Mouse (Mus musculus) heart, embryonic 16.5 days (tissue): ENCODE measurements around the gene Klhl21. TPM values are rescaled to one million over a fixed set of nuclear protein-coding genes. Genes with fewer than 3 reads are reported as not detected.

Experiments
- ATAC-seq: fragments of 200-750 bp; cut with Nextera tagmentation; replicated peaks from 2 replicates; pipeline ENCODE4 v1.8.0; 2017; ENCODE audit warnings: moderate number of reproducible peaks; ENCODE audit not compliant: insufficient read depth, low FRiP score; ENCODE audit errors: extremely low read depth
- H3K27ac ChIP-seq: fragments of 300-500 bp; sonication (generic); 2 replicates; pipeline ENCODE4 v1.5.1; 2014; ENCODE audit warnings: mild to moderate bottlenecking, low read length, control low read depth, moderate library complexity
- H3K27me3 ChIP-seq: fragments of 300-500 bp; sonication (generic); 2 replicates; pipeline ENCODE4 v1.6.1; 2014; ENCODE audit warnings: low read length, mixed read lengths; ENCODE audit not compliant: control insufficient read depth, insufficient read depth
- H3K36me3 ChIP-seq: fragments of 300-500 bp; sonication (generic); 2 replicates; pipeline ENCODE4 v1.6.1; 2014; ENCODE audit not compliant: control insufficient read depth, insufficient read depth
- H3K4me1 ChIP-seq: fragments of 300-500 bp; sonication (generic); 2 replicates; pipeline ENCODE4 v1.6.1; 2014; ENCODE audit warnings: low read length, mixed read lengths; ENCODE audit not compliant: control insufficient read depth, insufficient read depth
- H3K4me2 ChIP-seq: fragments of 300-500 bp; sonication (generic); 2 replicates; pipeline ENCODE4 v1.6.1; 2014; ENCODE audit warnings: low read depth, mild to moderate bottlenecking, control low read depth, low read length
- H3K4me3 ChIP-seq: fragments of 300-500 bp; sonication (generic); 2 replicates; pipeline ENCODE4 v1.5.1; 2014; ENCODE audit warnings: mild to moderate bottlenecking, control low read depth, low read length
- H3K9ac ChIP-seq: fragments of 300-500 bp; sonication (generic); 2 replicates; pipeline ENCODE4 v1.6.1; 2014; ENCODE audit warnings: low read length, control low read depth
- H3K9me3 ChIP-seq: fragments of 300-500 bp; sonication (generic); replicated peaks from 2 replicates; pipeline ENCODE4 v1.6.1; 2016; ENCODE audit warnings: low read length; ENCODE audit not compliant: control insufficient read depth
- WGBS: fragments of 180-500 bp; shearing (Covaris S2); extraction: QIAGEN DNeasy Blood & Tissue Kit; methylation state at CpG from one replicate; pipeline ENCODE4 v1.1.7; 2014; 5-methylcytosine and 5-hydroxymethylcytosine counted together
- polyA plus RNA-seq: library from polyadenylated mRNA; unstranded; fragments of >200 nt; fragmentation: Nextera tagmentation; extraction: Ambion mirVana; gene quantifications from 2 replicates; pipeline ENCODE4 v1.2.1, GENCODE M21; 2015

Klhl21 gene
- polyA plus RNA-seq, 1 experiment from 2014 or later: 27.2 TPM

DNA sequence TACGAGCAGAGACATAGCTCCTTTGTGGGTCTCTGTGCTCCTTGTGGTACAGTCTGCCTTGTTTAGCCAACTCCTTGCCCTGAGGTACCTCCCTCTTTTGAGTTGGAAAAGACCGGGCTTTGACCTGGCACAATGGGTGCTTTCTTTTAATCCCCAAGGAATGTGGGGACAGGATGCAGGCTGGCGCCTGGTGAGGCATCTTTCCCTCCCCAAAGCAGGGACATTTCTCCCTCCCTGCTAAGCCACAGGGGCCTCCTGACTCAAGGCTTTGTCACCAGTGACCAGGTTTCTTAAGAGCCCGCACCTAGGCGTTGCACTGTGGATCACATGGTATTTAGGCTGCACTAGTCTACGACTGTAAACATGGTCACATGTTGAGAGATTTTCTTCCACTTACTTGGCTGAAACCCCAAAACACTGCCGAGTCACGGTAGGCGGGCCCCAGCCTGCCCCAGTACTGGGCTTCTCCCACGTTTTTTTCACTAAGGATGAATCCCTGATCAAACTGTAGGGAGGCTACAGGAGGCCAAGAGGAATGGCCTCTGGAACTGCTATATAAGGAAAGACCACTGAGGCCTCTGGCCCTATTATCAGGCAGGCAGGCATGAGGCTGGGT, 1.6 kb downstream of the Klhl21 start:
- no peaks in the 10 kb centered on the region for H3K9me3 ChIP-seq
- no peaks in the 10 kb centered on the region for H3K27me3 ChIP-seq
- H3K4me2 ChIP-seq: peak overlapping the region; percentile 96
- peak overlapping the region; percentile 80 for H3K4me3 ChIP-seq
- under 1% methylated on average over 10 of the region's 10 CpGs for WGBS
- H3K36me3 ChIP-seq: peaks cover 4% of the 10 kb centered on the region; the same call in 1 of the 2 replicates
- peak overlapping the region; percentile 88 for H3K9ac ChIP-seq
- peak overlapping the region; percentile 93 for H3K27ac ChIP-seq
- H3K4me1 ChIP-seq: peaks cover 43% of the 10 kb centered on the region
- peak; percentile 20 for ATAC-seq

DNA sequence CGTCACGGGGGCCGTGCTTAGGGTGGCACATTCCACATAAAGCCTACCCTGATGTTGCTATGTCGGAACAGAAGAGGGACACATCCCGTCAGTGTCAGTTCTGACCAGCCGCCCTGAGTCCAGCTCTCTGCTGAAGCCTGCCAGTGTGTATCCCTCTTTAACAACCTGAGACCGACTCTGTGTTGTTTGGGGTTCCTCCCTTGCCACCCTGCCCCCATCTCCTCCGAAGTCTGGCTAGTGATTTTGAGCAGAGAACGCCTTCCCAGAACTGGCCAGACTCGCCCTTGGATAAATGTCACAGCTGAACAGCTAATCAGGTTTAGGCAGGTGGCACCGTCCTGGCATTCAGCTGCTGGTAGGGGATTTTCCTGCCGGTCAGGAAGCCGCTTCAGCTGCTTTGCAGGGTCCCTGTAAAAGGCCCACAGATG, 2.1 kb downstream of the Klhl21 start:
- no peak for ATAC-seq
- Histone ChIP-seq H3K27ac (peak overlapping the region; percentile 93), H3K9ac (peak overlapping the region; percentile 88), H3K36me3 (peaks cover 8% of the 10 kb centered on the region), H3K9me3 (no peaks in the 10 kb centered on the region), H3K4me1 (peaks cover 43% of the 10 kb centered on the region), H3K4me2 (peak overlapping the region; percentile 96), H3K4me3 (peak overlapping the region; percentile 80), H3K27me3 (no peaks in the 10 kb centered on the region)
- 6% methylated on average over 13 of the region's 13 CpGs for WGBS

DNA sequence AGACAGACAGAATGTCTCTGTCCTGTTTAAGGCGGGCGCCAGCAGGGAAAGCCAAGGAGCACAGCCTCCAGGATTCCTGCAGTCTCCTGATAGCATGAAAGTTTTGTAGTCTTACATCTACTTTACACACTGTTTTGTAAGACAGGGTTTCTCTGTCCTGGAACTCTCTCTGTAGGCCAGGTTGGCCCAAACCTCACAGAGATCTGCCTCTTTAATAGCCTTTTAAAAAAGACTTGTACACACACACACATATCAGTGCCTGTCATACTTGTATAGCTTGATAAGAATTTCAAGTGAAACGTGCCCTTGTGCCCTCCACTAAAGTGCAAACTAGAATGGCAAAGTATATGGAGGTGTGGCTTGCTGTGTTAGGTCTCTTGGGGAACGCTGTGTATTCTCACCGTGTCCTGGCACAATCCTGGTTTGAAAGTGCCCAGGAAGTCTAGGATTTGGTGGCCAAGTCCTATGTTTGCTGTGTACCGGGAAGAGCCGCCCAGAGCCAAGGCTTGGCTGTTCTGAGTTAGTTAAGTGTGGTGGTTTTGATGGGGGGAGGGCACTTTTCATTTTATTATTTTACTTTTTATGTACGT, 2.7 kb downstream of the Klhl21 start:
- peaks cover 43% of the 10 kb centered on the region for H3K4me1 ChIP-seq

DNA sequence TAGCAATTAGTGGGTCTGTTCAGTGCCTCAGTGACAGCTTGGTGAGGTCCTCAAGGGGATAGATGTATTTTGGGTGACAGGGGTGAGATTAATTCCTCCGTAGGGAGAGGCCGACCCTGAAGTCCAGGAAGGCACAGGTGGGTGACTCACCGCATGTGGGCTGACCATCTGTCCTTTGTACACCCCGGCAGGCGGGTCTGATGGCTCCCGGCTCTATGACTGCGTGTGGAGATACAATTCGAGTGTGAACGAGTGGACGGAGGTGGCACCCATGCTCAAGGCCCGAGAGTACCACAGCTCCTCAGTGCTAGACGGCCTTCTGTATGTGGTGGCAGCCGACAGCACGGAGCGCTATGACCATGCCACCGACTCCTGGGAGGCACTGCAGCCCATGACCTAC, 3.5 kb downstream of the Klhl21 start:
- Histone ChIP-seq H3K4me3 (peak overlapping the region; percentile 80), H3K27me3 (no peaks in the 10 kb centered on the region), H3K9ac (peak overlapping the region; percentile 37), H3K9me3 (no peaks in the 10 kb centered on the region), H3K27ac (peak overlapping the region; percentile 93; the same call in 1 of the 2 replicates), H3K36me3 (peaks cover 10% of the 10 kb centered on the region), H3K4me2 (peak overlapping the region; percentile 96), H3K4me1 (peaks cover 42% of the 10 kb centered on the region)
- 74% methylated on average over 16 of the region's 16 CpGs for WGBS
- ATAC-seq: no peak

More for the DNA sequence above, 2.7 kb downstream of the Klhl21 start:
- no peaks in the 10 kb centered on the region for H3K9me3 ChIP-seq
- H3K9ac ChIP-seq: peak overlapping the region; percentile 88
- peak overlapping the region; percentile 80 for H3K4me3 ChIP-seq
- H3K27me3 ChIP-seq: no peaks in the 10 kb centered on the region
- ATAC-seq: no peak
- WGBS: 40% methylated on average over 8 of the region's 8 CpGs
- H3K4me2 ChIP-seq: peak overlapping the region; percentile 96
- peaks cover 10% of the 10 kb centered on the region for H3K36me3 ChIP-seq
- H3K27ac ChIP-seq: peak overlapping the region; percentile 93

DNA sequence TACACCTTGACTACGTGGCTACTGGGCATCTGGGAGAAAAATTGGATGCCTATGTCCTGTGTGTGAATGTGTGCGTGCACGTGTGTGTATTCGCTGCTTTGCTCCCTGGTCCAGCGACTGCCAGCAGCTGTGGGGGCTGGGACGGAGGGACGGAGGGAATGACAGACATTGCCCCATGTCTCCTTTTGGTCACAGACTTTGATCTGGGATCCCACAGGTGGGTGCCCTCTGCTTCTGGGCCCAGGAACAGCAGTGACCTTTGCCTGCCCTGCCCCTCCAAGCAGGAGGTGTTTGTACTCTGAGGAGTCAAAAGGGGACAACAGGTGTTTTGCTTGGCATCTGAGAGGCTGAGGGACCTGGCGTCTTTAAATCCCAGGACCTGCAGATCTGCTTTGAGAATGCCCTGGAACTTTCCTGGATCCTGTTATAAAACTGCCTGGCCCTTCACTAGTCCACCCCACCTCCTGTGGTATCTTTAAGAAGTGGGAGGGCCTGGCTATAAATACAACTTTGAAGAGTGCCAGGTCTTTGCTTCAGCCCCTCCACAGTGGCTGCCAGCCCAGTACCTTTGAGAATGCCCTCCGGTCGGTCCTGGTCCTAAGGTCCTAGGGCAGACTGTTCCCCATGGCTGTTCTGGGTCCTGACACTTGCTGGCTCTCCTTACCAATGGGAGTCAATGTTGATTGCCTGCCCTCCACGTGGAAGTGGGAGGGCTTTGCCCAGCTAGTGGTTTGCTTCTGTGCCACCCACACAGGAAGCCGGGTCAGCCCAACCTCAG, 4.6 kb downstream of the Klhl21 start:
- 55% methylated on average over 12 of the region's 12 CpGs for WGBS
- H3K9ac ChIP-seq: peak overlapping the region; percentile 51

DNA sequence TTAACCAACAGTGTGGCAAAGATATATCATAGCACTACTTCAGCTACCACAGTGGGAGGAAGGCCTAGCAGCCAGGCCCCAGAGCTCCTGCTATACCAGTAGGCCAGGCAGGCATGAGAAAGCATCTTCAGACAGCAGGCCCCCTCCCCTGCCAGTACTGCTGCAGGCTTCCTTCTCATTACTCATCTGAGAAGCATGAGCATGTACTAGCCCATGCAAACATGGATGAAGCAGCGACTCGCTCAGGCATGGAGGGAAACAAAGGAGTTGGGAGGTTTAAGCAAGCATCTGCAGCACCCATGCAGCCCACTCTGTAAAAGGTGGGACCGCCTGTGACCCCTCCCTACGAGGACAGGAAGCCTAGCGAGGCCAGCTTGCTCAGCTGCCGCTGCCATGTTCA, 10.5 kb downstream of the Klhl21 start:
- ATAC-seq: no peak
- Histone ChIP-seq H3K36me3 (peaks cover 49% of the 10 kb centered on the region), H3K4me2 (no peak overlapping the region), H3K4me3 (no peak overlapping the region), H3K9ac (no peak overlapping the region), H3K9me3 (no peaks in the 10 kb centered on the region), H3K4me1 (peaks cover 2% of the 10 kb centered on the region), H3K27me3 (no peaks in the 10 kb centered on the region), H3K27ac (no peak overlapping the region)
- WGBS: 80% methylated on average over 6 of the region's 6 CpGs

More for the DNA sequence above, 4.6 kb downstream of the Klhl21 start:
- peaks cover 34% of the 10 kb centered on the region for H3K4me1 ChIP-seq
- H3K4me3 ChIP-seq: peak overlapping the region; percentile 24
- peak overlapping the region; percentile 83 for H3K27ac ChIP-seq
- no peak; the same call in 1 of the 2 replicates for ATAC-seq
- H3K4me2 ChIP-seq: peak overlapping the region; percentile 52
- no peaks in the 10 kb centered on the region for H3K27me3 ChIP-seq
- H3K36me3 ChIP-seq: peaks cover 13% of the 10 kb centered on the region
- no peaks in the 10 kb centered on the region for H3K9me3 ChIP-seq

DNA sequence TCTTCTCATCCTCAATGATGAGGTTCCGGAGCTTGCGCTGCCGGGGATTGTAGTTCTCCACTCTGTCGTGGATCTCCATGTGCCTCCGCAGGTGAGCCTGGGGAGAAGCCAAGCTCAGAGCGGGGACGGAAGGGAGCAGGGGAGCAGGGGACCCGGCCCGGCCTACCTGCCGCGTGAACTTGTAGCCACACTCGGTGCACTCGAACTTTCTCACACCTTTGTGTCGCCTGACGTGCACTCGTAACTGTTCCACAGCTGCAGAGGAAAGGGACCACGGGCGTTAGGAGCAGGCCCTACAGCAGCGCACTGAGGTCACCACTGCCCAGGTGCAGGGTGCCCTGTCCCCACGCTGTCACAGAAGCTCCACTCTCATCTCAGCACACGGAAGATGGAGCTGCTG, 11.4 kb downstream of the Klhl21 start:
- H3K27ac ChIP-seq: no peak overlapping the region
- no peak overlapping the region for H3K4me3 ChIP-seq
- 89% methylated on average over 21 of the region's 21 CpGs for WGBS
- H3K9ac ChIP-seq: no peak overlapping the region
- peaks cover 47% of the 10 kb centered on the region for H3K36me3 ChIP-seq
- ATAC-seq: no peak
- no peak overlapping the region for H3K4me2 ChIP-seq
- no peaks in the 10 kb centered on the region for H3K9me3 ChIP-seq
- no peaks in the 10 kb centered on the region for H3K27me3 ChIP-seq
- H3K4me1 ChIP-seq: no peaks in the 10 kb centered on the region

DNA sequence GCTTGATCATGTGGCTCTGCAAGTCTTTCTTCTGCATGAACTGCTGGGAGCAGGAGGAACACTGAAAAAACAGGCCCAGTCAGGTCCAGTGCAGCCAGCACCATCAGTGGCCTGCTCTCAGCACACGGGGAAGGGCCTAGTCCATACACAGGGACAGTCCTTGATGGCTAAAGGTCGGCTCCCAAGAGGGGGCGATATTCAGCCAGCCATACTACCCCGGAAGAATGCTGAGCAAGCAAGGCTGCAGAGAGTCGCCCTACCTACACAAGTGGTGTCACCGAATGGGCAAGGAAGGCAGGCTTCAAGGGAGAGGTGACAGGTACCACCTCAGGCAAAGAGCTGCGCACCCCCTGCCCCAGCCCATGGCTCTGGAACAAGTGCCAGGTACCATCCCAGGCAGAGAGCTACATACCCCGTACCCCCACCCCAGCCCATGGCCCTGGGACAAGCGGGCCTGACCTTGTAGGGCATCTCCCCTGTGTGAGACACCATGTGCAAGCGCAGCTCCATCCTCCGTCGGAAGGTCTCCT, 13.0 kb downstream of the Klhl21 start:
- Histone ChIP-seq H3K36me3 (peaks cover 39% of the 10 kb centered on the region), H3K4me3 (no peak overlapping the region), H3K4me1 (peaks cover 13% of the 10 kb centered on the region), H3K4me2 (no peak overlapping the region), H3K27me3 (no peaks in the 10 kb centered on the region), H3K9me3 (no peaks in the 10 kb centered on the region), H3K27ac (no peak overlapping the region), H3K9ac (no peak overlapping the region)
- WGBS: 78% methylated on average over 12 of the region's 12 CpGs
- ATAC-seq: no peak
